Mouse (Mus musculus): ENCODE measurements around the gene Higd1a. TPM values are rescaled to one million over a fixed set of nuclear protein-coding genes. Genes with fewer than 3 reads are reported as not detected.

Gene Higd1a
- polyA plus RNA-seq, 1 experiment: 78.5 TPM

DNA sequence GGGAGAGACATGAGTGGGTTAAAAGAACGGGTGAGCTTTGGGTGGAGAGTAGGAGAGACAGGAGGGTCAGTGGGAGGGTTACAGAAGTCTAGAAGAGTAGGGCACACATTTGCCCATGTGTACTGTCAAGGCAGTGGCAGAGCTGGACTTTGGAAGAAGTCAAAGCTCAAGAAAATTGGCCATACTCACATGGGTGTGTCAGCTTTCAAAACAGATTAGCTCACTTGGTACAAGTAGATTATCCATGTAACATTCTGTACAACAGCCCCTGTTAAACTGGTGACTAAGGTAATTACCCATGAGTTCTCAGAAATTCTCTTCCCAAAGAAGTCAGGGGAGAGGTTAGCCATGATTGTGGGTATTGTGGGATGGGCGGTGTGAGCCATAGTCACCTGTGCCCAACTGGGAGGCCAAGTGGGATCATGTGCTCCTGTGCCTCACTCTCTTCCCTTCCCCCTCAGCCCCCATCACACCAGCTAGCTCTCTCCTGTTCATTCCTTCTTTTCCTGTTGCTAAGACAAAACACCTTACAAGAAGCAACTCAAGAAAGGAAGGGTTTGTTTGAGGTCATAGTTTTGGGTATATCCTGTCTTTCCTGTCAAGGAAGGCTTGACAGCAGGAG is 14.0 kb upstream of the Higd1a start:
- TF ChIP-seq CTCF (IDR thresholded peaks at IDR 0.05; ENCODE audit: low read depth, low read length) (no peak), EP300 (IDR thresholded peaks at IDR 0.05; ENCODE audit: insufficient read depth, low read depth, low read length) (no peak), POLR2A (IDR thresholded peaks at IDR 0.05; ENCODE audit: insufficient read depth, low read length) (no peak)

DNA sequence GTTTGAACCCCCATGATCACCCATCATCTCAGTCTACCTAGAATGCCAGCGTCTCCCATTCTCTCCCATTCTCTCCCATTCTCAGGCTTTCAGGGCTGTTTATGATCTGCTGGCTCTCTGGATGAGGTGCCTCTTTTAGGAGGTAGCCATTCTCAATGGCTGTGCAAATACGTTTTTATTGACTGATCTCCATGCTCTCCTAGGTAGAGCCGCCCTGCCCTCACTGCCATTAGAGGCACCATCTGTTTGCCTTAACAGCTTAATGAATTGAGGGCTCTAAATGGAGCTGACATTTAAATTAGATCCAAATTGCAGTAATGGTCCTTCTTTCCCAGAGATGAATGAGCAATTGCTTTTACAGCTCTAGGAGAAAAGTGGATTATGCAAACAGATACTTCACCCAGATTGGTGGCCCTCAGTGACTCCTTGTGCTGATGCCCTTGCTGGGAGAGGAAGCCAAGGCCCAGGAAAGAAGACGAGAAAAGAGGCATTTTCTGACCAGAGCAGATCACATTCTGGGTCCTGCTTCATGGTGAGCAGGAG is 11.9 kb upstream of the Higd1a start:
- Histone ChIP-seq H3K4me3 (ENCODE audit: low read depth, low read length) (no peak overlapping the region), H3K4me1 (ENCODE audit: control insufficient read depth, insufficient read depth, low read length) (no peaks in the 10 kb centered on the region), H3K36me3 (ENCODE audit: control insufficient read depth, insufficient read depth, low read length, poor library complexity, severe bottlenecking) (no peaks in the 10 kb centered on the region), H3K9me3 (replicated peaks; ENCODE audit: control insufficient read depth, insufficient read depth, low read length, poor library complexity, severe bottlenecking) (no peaks in the 10 kb centered on the region), H3K27me3 (ENCODE audit: control insufficient read depth, insufficient read depth, low read length, poor library complexity, severe bottlenecking) (no peaks in the 10 kb centered on the region), H3K27ac (ENCODE audit: insufficient read depth, low read length) (no peak overlapping the region), H3K9ac (ENCODE audit: low read depth, poor library complexity, severe bottlenecking) (no peak overlapping the region)
- no peak for TF ChIP-seq EP300 (IDR thresholded peaks at IDR 0.05; ENCODE audit: insufficient read depth, low read depth, low read length)
- no peak for TF ChIP-seq CTCF (IDR thresholded peaks at IDR 0.05; ENCODE audit: low read depth, low read length)
- TF ChIP-seq POLR2A (IDR thresholded peaks at IDR 0.05; ENCODE audit: insufficient read depth, low read length): no peak

More for the DNA sequence above, 14.0 kb upstream of the Higd1a start:
- H3K27me3 ChIP-seq (ENCODE audit: control insufficient read depth, insufficient read depth, low read length, poor library complexity, severe bottlenecking): no peaks in the 10 kb centered on the region
- H3K9ac ChIP-seq (ENCODE audit: low read depth, poor library complexity, severe bottlenecking): no peak overlapping the region
- H3K9me3 ChIP-seq (replicated peaks; ENCODE audit: control insufficient read depth, insufficient read depth, low read length, poor library complexity, severe bottlenecking): no peaks in the 10 kb centered on the region
- no peaks in the 10 kb centered on the region for H3K4me1 ChIP-seq (ENCODE audit: control insufficient read depth, insufficient read depth, low read length)
- no peak overlapping the region for H3K4me3 ChIP-seq (ENCODE audit: low read depth, low read length)
- no peaks in the 10 kb centered on the region for H3K36me3 ChIP-seq (ENCODE audit: control insufficient read depth, insufficient read depth, low read length, poor library complexity, severe bottlenecking)
- H3K27ac ChIP-seq (ENCODE audit: insufficient read depth, low read length): no peak overlapping the region

DNA sequence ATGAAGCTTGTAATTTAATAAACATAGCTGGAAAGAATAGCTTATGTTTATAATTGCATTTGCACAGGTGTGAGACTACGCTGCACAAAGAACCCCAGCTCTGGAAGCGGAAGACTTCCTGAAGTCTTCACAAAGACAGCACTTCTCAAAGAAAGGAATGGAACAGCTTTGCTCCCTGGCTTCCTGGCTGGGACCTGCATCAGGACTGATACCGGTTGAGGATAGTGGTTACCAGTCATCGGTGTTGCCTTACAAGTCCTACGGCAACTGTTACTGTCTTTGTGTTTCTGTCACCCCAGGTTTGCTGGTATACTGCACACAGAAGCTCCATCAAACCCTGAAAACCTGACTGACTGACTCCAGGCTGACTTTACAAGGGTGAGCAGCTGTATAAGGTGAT is 11.3 kb upstream of the Higd1a start:
- TF ChIP-seq CTCF (IDR thresholded peaks at IDR 0.05; ENCODE audit: low read depth, low read length) (no peak), EP300 (IDR thresholded peaks at IDR 0.05; ENCODE audit: insufficient read depth, low read depth, low read length) (no peak), POLR2A (IDR thresholded peaks at IDR 0.05; ENCODE audit: insufficient read depth, low read length) (no peak)
- H3K36me3 ChIP-seq (ENCODE audit: control insufficient read depth, insufficient read depth, low read length, poor library complexity, severe bottlenecking): no peaks in the 10 kb centered on the region

DNA sequence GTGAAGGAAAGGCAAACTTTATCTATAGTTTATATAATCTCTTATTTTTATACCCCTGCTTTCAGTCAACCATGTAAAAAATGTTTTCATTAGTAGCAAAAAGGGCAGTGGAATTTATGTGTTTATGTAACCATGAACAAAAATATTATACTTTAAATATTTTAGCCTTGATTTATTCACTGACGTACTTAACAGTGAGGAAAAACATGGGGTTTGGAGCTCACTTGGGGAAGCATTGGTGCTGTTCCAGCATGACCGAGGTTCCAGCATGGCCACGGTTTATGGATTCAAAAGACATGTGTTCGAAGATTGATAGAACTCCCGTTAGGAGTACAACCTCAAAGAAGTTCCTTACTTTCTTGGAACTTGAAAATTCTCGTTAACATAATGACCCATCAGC is 10.1 kb upstream of the Higd1a start:
- Histone ChIP-seq H3K4me1 (ENCODE audit: control insufficient read depth, insufficient read depth, low read length) (no peaks in the 10 kb centered on the region), H3K9ac (ENCODE audit: low read depth, poor library complexity, severe bottlenecking) (no peak overlapping the region), H3K27me3 (ENCODE audit: control insufficient read depth, insufficient read depth, low read length, poor library complexity, severe bottlenecking) (no peaks in the 10 kb centered on the region), H3K4me3 (ENCODE audit: low read depth, low read length) (no peak overlapping the region), H3K36me3 (ENCODE audit: control insufficient read depth, insufficient read depth, low read length, poor library complexity, severe bottlenecking) (no peaks in the 10 kb centered on the region), H3K27ac (ENCODE audit: insufficient read depth, low read length) (no peak overlapping the region), H3K9me3 (replicated peaks; ENCODE audit: control insufficient read depth, insufficient read depth, low read length, poor library complexity, severe bottlenecking) (no peaks in the 10 kb centered on the region)
- no peak for TF ChIP-seq CTCF (IDR thresholded peaks at IDR 0.05; ENCODE audit: low read depth, low read length)
- no peak for TF ChIP-seq EP300 (IDR thresholded peaks at IDR 0.05; ENCODE audit: insufficient read depth, low read depth, low read length)
- no peak for TF ChIP-seq POLR2A (IDR thresholded peaks at IDR 0.05; ENCODE audit: insufficient read depth, low read length)

More for the DNA sequence above, 11.3 kb upstream of the Higd1a start:
- H3K9me3 ChIP-seq (replicated peaks; ENCODE audit: control insufficient read depth, insufficient read depth, low read length, poor library complexity, severe bottlenecking): no peaks in the 10 kb centered on the region
- no peak overlapping the region for H3K4me3 ChIP-seq (ENCODE audit: low read depth, low read length)
- no peak overlapping the region for H3K27ac ChIP-seq (ENCODE audit: insufficient read depth, low read length)
- no peaks in the 10 kb centered on the region for H3K27me3 ChIP-seq (ENCODE audit: control insufficient read depth, insufficient read depth, low read length, poor library complexity, severe bottlenecking)
- H3K4me1 ChIP-seq (ENCODE audit: control insufficient read depth, insufficient read depth, low read length): no peaks in the 10 kb centered on the region
- no peak overlapping the region for H3K9ac ChIP-seq (ENCODE audit: low read depth, poor library complexity, severe bottlenecking)

DNA sequence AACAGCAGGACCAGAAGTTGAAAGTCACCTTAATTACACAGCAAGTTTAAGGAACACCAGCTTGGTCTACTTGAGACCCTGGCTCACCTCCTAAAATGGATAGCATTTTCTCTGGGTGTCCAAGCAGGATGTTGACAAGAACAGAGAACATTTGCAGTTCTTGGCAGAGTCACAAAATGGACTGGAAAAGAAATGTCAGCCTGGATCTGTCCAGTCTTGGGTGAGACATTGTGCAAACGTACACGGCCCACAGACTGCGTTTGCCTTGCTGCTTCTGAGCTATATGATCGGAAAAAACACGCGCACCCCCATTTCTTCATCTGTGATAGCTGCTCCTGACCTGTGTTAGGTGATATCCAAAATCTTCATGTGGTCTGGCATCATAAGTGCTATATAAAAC is 9.5 kb upstream of the Higd1a start:
- TF ChIP-seq POLR2A (IDR thresholded peaks at IDR 0.05; ENCODE audit: insufficient read depth, low read length): no peak
- no peak for TF ChIP-seq CTCF (IDR thresholded peaks at IDR 0.05; ENCODE audit: low read depth, low read length)
- no peak for TF ChIP-seq EP300 (IDR thresholded peaks at IDR 0.05; ENCODE audit: insufficient read depth, low read depth, low read length)
- Histone ChIP-seq H3K9me3 (replicated peaks; ENCODE audit: control insufficient read depth, insufficient read depth, low read length, poor library complexity, severe bottlenecking) (no peaks in the 10 kb centered on the region), H3K4me1 (ENCODE audit: control insufficient read depth, insufficient read depth, low read length) (no peaks in the 10 kb centered on the region), H3K4me3 (ENCODE audit: low read depth, low read length) (no peak overlapping the region), H3K27me3 (ENCODE audit: control insufficient read depth, insufficient read depth, low read length, poor library complexity, severe bottlenecking) (no peaks in the 10 kb centered on the region), H3K9ac (ENCODE audit: low read depth, poor library complexity, severe bottlenecking) (no peak overlapping the region), H3K27ac (ENCODE audit: insufficient read depth, low read length) (no peak overlapping the region), H3K36me3 (ENCODE audit: control insufficient read depth, insufficient read depth, low read length, poor library complexity, severe bottlenecking) (no peaks in the 10 kb centered on the region)

DNA sequence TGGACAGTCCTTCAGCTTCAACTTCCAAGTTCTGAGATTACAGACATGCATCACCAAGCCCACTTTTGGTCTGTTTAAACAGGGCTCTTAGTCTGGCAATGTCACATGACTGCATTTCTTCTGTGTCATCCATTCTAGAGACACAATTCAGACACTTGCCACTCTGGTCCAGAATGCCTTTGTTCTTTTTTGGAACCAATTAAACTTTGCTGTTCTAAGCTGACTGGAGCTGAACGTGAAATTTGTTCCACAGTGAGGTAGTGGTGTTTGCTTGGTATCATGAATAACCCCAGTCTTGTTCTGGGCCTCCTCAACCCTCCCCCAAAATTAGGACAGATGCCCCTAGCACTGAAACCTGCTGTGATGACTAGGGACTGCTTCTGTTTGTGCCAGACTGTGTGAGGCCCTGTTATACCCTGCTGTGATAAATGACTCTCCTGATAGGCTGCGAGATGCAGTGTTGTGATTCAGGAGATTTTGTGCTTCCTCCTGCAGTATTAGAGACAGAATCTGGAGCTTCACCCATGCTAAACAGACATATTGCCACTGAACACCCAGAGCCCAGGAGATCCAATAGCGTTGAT is 7.4 kb upstream of the Higd1a start:
- TF ChIP-seq CTCF (IDR thresholded peaks at IDR 0.05; ENCODE audit: low read depth, low read length) (no peak), POLR2A (IDR thresholded peaks at IDR 0.05; ENCODE audit: insufficient read depth, low read length) (no peak), EP300 (IDR thresholded peaks at IDR 0.05; ENCODE audit: insufficient read depth, low read depth, low read length) (no peak)
- no peaks in the 10 kb centered on the region for H3K9me3 ChIP-seq (replicated peaks; ENCODE audit: control insufficient read depth, insufficient read depth, low read length, poor library complexity, severe bottlenecking)
- no peaks in the 10 kb centered on the region for H3K27me3 ChIP-seq (ENCODE audit: control insufficient read depth, insufficient read depth, low read length, poor library complexity, severe bottlenecking)

More for the DNA sequence above, 7.4 kb upstream of the Higd1a start:
- Histone ChIP-seq H3K4me3 (ENCODE audit: low read depth, low read length) (no peak overlapping the region), H3K4me1 (ENCODE audit: control insufficient read depth, insufficient read depth, low read length) (no peaks in the 10 kb centered on the region), H3K9ac (ENCODE audit: low read depth, poor library complexity, severe bottlenecking) (no peak overlapping the region), H3K36me3 (ENCODE audit: control insufficient read depth, insufficient read depth, low read length, poor library complexity, severe bottlenecking) (no peaks in the 10 kb centered on the region), H3K27ac (ENCODE audit: insufficient read depth, low read length) (no peak overlapping the region)

Measured in ES-Bruce4 (cell line).